Mouse (Mus musculus) inflammation-experienced regulatory T-cells (primary cell): ENCODE measurements around the gene Pde8a. TPM values are rescaled to one million over a fixed set of nuclear protein-coding genes. Genes with fewer than 3 reads are reported as not detected.

Experiments
- polyA plus RNA-seq, 2 experiments: library from polyadenylated mRNA; unstranded; fragments of 100-300 nt; shearing (Covaris generic); gene quantifications; one replicate each; pipeline ENCODE4 v1.2.1; 2017

Pde8a gene
- polyA plus RNA-seq, result 1 to 10 TPM; 4.0 to 8.1 TPM

DNA sequence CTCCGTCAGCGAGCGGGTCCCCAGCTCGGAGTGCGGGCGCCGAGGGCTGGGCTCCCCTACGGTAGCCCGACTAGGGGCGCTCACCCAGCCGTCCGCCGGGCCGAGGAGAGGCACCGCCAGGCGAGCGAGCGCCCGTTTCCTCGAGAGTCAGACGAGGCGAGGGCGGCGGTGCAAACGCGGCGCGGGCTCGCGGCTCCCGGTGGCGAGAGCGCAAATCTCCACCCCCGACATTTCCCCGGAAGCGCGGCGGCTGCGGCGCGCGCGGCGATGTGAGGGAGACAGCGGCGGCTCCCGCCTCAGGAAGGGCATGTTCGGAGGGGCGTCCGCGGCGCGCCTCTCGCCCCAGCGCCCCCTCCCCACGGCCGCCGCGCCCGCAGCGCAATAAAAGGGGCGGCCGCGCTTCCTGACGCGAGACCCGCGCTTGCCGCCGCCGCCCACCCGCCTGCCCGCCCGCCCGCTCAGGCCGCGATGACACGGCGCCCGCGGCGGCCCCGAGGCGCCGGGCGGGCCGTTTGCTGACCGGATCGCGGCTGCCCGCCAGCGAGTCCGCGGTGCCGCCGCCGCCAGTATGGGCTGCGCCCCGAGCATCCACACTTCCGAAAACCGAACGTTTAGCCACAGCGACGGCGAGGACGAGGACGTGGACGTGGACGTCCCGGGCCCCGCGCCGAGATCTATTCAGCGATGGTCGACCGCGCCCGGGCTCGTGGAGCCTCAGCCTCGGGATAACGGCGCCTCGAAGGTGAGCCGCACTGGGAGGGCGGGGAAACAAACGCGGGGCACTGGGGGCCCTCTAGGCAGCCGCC lies at the start of gene Pde8a:
Gene Pde8a, plus strand, starts transcription at position 250 of the 806 bp plus-strand sequence.

DNA sequence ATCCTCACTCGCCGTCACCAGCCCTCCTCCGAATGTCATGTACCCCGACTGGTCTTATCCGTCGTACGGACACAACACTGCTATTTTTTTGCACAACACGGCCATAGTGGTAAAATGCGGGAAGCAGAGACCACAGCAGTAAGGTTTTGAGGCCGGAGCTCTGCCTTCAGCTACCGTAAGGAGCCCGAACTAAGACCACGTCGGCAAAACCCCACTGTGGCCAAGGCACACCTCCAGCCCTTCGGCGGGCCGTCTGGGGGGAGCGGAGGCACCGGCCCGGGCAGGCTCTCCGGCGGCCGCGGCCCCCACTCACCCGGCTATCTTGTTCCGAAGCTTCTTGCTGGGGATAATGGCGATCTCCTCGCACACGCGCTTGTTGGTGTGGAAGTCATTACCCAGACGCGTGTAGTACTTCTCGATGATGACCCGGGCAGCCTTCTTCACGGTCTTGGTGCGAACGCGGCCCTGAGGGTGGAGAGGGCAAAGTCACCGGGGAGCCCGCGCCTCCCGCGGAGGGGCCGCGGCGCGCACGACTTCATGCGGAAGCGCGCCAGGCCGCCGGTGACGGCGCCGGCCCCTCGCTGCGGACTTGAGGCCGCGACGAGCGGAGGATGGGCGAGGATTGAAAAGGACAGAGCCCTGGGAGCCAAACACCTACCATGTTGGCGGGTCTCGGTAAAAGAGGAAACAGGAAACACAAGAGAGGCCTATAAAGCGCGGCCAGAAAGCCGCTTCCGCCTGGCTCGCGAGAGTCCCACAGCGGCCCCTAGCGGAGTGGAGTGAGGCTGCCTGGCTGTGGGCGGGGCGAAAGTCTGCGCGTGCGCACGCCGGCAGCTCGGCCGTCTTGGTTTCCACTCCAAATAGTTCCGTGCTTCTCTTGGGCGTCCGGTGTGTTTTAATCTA lies 131.4 kb downstream of the Pde8a start, which contains the start of gene Rps17:
Gene Rps17, minus strand, starts transcription at position 711 of the 903 bp plus-strand sequence.

Other genes starting within 250 kb of the Pde8a start
- gene Zfp592, start 219.9 kb upstream of the Pde8a start, polyA plus RNA-seq, result 10 to 100 TPM; 63.0 to 84.8 TPM
- gene Alpk3, start 156.0 kb upstream of the Pde8a start, polyA plus RNA-seq, result 1 to 10 TPM in 1 of 2 experiments, under 1 TPM in 1; 0.29 to 1.5 TPM
- under 1 TPM in 1 of 2 experiments, not detected in 1; 0.32 TPM for gene Slc28a1, start 98.8 kb upstream of the Pde8a start, polyA plus RNA-seq
- 100 to 1,000 TPM; 546 to 588 TPM for gene Rps17, start 131.7 kb downstream of the Pde8a start, polyA plus RNA-seq
- 1 to 10 TPM in 1 of 2 experiments, not detected in 1; 2.7 TPM for gene Cpeb1, start 241.9 kb downstream of the Pde8a start, polyA plus RNA-seq